Mouse (Mus musculus) liver, embryonic 14 days (tissue): ENCODE results near the gene Bco2. TPM values are rescaled to one million over a fixed set of nuclear protein-coding genes. Genes with fewer than 3 reads are reported as not detected.

Experiments
- polyA plus RNA-seq: library from polyadenylated mRNA; depleted of rRNA; stranded (reverse); fragments of >200 nt; gene quantifications from 2 replicates; pipeline ENCODE4 v1.2.3, GENCODE M21; 2012; rRNA removed

The Bco2 gene
- polyA plus RNA-seq = 0.21 and 0.35 TPM in 2 replicates

DNA sequence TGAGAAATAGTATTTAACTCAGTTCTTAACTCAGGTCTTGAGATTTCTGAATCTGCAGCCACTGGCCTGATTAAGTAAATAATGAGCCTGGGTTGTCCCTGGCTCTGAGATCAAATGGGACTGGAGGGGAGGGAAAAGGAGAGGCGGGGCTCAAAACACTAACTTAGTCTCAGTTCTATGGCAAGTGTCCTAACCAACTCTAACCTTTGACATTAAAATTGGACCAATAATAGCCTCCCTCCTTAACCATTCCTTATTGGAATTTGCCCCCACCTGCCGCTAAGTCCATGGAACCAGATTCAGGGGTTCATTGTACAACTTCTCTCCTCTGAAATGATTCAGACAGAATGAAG is at the start of gene Bco2:
TSS of gene Bco2 (minus strand) at position 88 of the 353 bp plus-strand sequence.

GRCm38 (mm10) chr9:50603189-50603997 is 48.4 kb upstream of the Bco2 start, which contains the start of the genes Sdhd and Timm8b:
TSS of gene Sdhd (minus strand) at chr9:50603812.
TSS of gene Timm8b (plus strand) at chr9:50603910.

GRCm38 (mm10) chr9:50561145-50561917 is 6.3 kb upstream of the Bco2 start, which contains the start of gene Tex12:
TSS of gene Tex12 (minus strand) at chr9:50561325.

DNA sequence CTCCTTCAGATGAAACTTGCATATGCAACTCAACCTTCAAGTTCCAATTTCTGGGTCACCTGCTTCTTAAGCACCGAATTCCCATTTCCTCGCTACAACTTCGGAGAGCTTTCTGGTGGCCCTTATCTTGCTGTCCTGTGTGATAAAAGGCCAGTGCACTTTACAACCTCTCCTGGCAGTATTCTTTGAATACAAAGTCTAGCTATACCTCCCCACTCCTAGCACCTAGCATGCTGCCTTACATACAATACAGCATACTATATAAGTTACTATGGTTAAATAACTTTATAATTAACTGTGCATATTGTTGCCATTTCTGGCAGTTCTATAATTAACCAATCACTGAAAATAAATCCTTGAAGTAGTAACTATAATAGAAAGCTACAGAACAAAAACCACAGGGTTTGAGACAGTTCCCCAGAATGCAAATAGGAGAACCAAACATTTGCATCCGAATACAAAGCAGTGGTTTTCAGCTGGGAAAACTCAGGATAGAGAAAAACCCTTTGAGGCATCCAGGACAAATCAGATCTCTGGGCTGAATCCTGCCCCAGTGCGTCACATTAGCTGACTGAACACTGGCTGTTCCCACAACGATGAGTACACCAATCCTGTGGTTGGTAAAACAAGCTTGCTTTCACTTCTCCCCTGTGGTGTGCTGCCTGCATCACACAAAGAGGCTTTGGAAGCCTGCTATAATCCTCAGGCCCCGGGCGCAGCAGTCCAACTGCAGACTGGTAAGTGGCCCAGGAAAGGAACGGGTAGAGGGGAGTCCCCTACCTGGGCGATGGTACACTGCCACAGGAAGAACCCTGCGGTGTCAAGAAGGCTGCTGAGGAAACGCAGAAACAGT is 514 bp downstream of the Bco2 start, which contains the start of gene Il18:
TSS of gene Il18 (plus strand) at position 587 of the 853 bp plus-strand sequence.

GRCm38 (mm10) chr9:50528293-50528892 is 26.6 kb downstream of the Bco2 start, which contains the start of gene Pts:
TSS of gene Pts (minus strand) at chr9:50528724.

GRCm38 (mm10) chr9:50494311-50494710 is 60.7 kb downstream of the Bco2 start, which contains the start of gene Plet1:
TSS of gene Plet1 (plus strand) at chr9:50494525.

Other genes starting within 250 kb of the Bco2 start
- gene Rpl10-ps3, start 210.2 kb downstream of the Bco2 start, polyA plus RNA-seq = 60.1 and 89.1 TPM in 2 replicates
- gene Plet1, start 60.7 kb downstream of the Bco2 start, polyA plus RNA-seq = 0.17 and 0.23 TPM in 2 replicates
- gene Pts, start 26.5 kb downstream of the Bco2 start, polyA plus RNA-seq = 23.3 and 25.3 TPM in 2 replicates
- gene Il18, start 354 bp downstream of the Bco2 start, polyA plus RNA-seq = 4.8 and 5.8 TPM in 2 replicates
- gene Tex12, start 6.1 kb upstream of the Bco2 start, polyA plus RNA-seq = not detected in 2 replicates
- 159 and 197 TPM in 2 replicates for gene Sdhd, start 48.6 kb upstream of the Bco2 start, polyA plus RNA-seq
- gene Timm8b, start 48.7 kb upstream of the Bco2 start, polyA plus RNA-seq = 155 and 158 TPM in 2 replicates
- gene Pih1d2, start 62.1 kb upstream of the Bco2 start, polyA plus RNA-seq = 0.81 and 1.0 TPM in 2 replicates
- 5.2 and 5.3 TPM in 2 replicates for gene Nkapd1, start 62.3 kb upstream of the Bco2 start, polyA plus RNA-seq
- 15.2 and 15.3 TPM in 2 replicates for gene Dlat, start 104.6 kb upstream of the Bco2 start, polyA plus RNA-seq
- 0.62 and 0.83 TPM in 2 replicates for gene Dixdc1, start 184.3 kb upstream of the Bco2 start, polyA plus RNA-seq
- 1.9 and 2.2 TPM in 2 replicates for gene 2310030G06Rik, start 191.4 kb upstream of the Bco2 start, polyA plus RNA-seq
- gene Cryab, start 196.1 kb upstream of the Bco2 start, polyA plus RNA-seq = 1.8 and 3.2 TPM in 2 replicates
- gene Hspb2, start 197.2 kb upstream of the Bco2 start, polyA plus RNA-seq = 0.22 and 1.2 TPM in 2 replicates
- 5.0 and 5.7 TPM in 2 replicates for gene Fdxacb1, start 213.1 kb upstream of the Bco2 start, polyA plus RNA-seq
- gene Alg9, start 219.8 kb upstream of the Bco2 start, polyA plus RNA-seq = 9.5 and 10.7 TPM in 2 replicates
- gene 1110032A03Rik, start 220.3 kb upstream of the Bco2 start, polyA plus RNA-seq = 10.6 and 13.0 TPM in 2 replicates